22 mouse cellular contexts compared by ENCODE assay signal in the genomic region with DNA sequence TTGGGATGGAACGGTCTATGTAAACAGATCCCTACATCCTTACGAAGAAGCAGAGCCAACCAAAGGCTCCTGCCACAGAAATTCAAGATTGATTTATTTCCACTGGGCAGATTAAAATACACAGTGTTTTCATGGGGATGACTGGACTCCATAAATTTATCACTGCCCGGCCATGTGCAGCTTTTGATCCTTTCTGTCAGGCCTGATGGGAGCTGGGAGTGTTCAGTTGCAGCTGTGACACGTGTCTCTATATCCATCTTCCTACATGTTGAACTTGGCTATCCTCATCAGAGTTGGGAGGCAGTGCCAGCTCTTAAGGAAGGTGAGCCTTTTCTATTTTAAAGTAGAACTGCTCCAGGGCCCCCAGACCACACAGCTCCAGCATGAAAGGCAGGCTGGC.
DNase-seq lines count a peak whose midpoint lies in the region; ATAC-seq and TF ChIP-seq lines count a peak whose summit lies in the region.
"Had no signal": no experiment of that assay in that cellular context is flagged by ENCODE, and none has a peak within 500 bp of the region (broad histone marks: within the 10 kb centered on the region; RNA-seq: fewer than 3 reads in every experiment).

No protein-coding gene starts in this region.

- no peak for DNase-seq in limb, embryonic 10.5 days (ENCODE audit: low spot score)
- DNase-seq in stomach, postnatal 0 days (ENCODE audit: low spot score) = no peak
- no peak for DNase-seq in gastrocnemius, postnatal 4 days (ENCODE audit: low spot score in 2 of 2)
- DNase-seq: adrenal gland, postnatal 14 days; cerebellum, adult 11-12 months; gastrocnemius, postnatal 10 days; left cerebral cortex, postnatal 4 days; right cerebral cortex, postnatal 25 days; thymus, adult 2 months had no signal

- no peak for ATAC-seq in heart, embryonic 15.5 days (replicated peaks; ENCODE audit: insufficient number of reproducible peaks, insufficient read depth, low FRiP score, low read depth)
- ATAC-seq in heart, embryonic 11.5 days (replicated peaks; ENCODE audit: insufficient number of reproducible peaks, low FRiP score, low TSS enrichment) = no peak
- no peak for ATAC-seq in limb, embryonic 12.5 days (ENCODE audit: insufficient number of reproducible peaks, insufficient read depth, low FRiP score, low TSS enrichment, low read depth)
- no peak for ATAC-seq in embryonic facial prominence, embryonic 15.5 days (ENCODE audit: insufficient number of reproducible peaks, low FRiP score, low TSS enrichment, low read depth)
- no peak for ATAC-seq in stomach, postnatal 0 days (ENCODE audit: low FRiP score, low TSS enrichment)
- ATAC-seq: activated CD4-positive, CD25-positive, alpha-beta regulatory T cell, adult 4 months; intestine, embryonic 15.5 days; Patski had no signal

- H3K9me3 ChIP-seq in heart, embryonic 15.5 days (replicated peaks) = no peaks in the 10 kb centered on the region
- H3K9me3 ChIP-seq in heart, embryonic 11.5 days (replicated peaks; ENCODE audit: control insufficient read depth, low read length) = no peaks in the 10 kb centered on the region
- H3K9me3 ChIP-seq in limb, embryonic 12.5 days = no peaks in the 10 kb centered on the region
- no peaks in the 10 kb centered on the region for H3K9me3 ChIP-seq in limb, embryonic 10.5 days (replicated peaks)
- H3K9me3 ChIP-seq in embryonic facial prominence, embryonic 15.5 days (replicated peaks) = no peaks in the 10 kb centered on the region
- H3K9me3 ChIP-seq in stomach, postnatal 0 days (ENCODE audit: control insufficient read depth, low read length) = no peaks in the 10 kb centered on the region
- H3K9me3 ChIP-seq: hindbrain, embryonic 12.5 days; intestine, embryonic 15.5 days; liver, embryonic 15.5 days; midbrain, embryonic 12.5 days; neural tube, embryonic 15.5 days had no signal

- no peak for TF ChIP-seq EP300 in stomach, postnatal 0 days (optimal IDR thresholded peaks at IDR 0.05)

- H3K27ac ChIP-seq in heart, embryonic 15.5 days = peak overlapping the region; percentile 42; the same call in 1 of the 2 replicates
- no peak overlapping the region for H3K27ac ChIP-seq in heart, embryonic 11.5 days (ENCODE audit: low read depth, low read length)
- H3K27ac ChIP-seq in limb, embryonic 12.5 days = peak overlapping the region; percentile 85
- no peak overlapping the region for H3K27ac ChIP-seq in limb, embryonic 10.5 days
- peak overlapping the region; percentile 55 for H3K27ac ChIP-seq in embryonic facial prominence, embryonic 15.5 days (replicated peaks)
- H3K27ac ChIP-seq in stomach, postnatal 0 days (replicated peaks) = peak overlapping the region; percentile 66; the same call in 1 of the 2 replicates
- H3K27ac ChIP-seq: hindbrain, embryonic 12.5 days; intestine, embryonic 15.5 days; liver, embryonic 15.5 days; macrophage; midbrain, embryonic 12.5 days; neural tube, embryonic 15.5 days had no signal

- H3K4me2 ChIP-seq in heart, embryonic 15.5 days = no peak overlapping the region
- H3K4me2 ChIP-seq in heart, embryonic 11.5 days = no peak overlapping the region
- H3K4me2 ChIP-seq in limb, embryonic 12.5 days = no peak overlapping the region
- H3K4me2 ChIP-seq in embryonic facial prominence, embryonic 15.5 days (replicated peaks) = no peak overlapping the region
- H3K4me2 ChIP-seq in stomach, postnatal 0 days (replicated peaks; ENCODE audit: low read depth) = no peak overlapping the region
- H3K4me2 ChIP-seq: hindbrain, embryonic 12.5 days; intestine, embryonic 15.5 days; liver, embryonic 15.5 days; midbrain, embryonic 12.5 days; neural tube, embryonic 15.5 days had no signal

- H3K27me3 ChIP-seq in heart, embryonic 15.5 days = no peaks in the 10 kb centered on the region
- no peaks in the 10 kb centered on the region for H3K27me3 ChIP-seq in heart, embryonic 11.5 days (ENCODE audit: control insufficient read depth, insufficient read depth, low read length)
- H3K27me3 ChIP-seq in limb, embryonic 12.5 days = 0 out of 2 replicates have a peak, but pooled peaks cover 3% of the 10 kb centered on the region
- H3K27me3 ChIP-seq in limb, embryonic 10.5 days (ENCODE audit: low read depth, poor library complexity, severe bottlenecking) = no peaks in the 10 kb centered on the region
- H3K27me3 ChIP-seq in embryonic facial prominence, embryonic 15.5 days = no peaks in the 10 kb centered on the region
- no peaks in the 10 kb centered on the region for H3K27me3 ChIP-seq in stomach, postnatal 0 days (ENCODE audit: control insufficient read depth, insufficient read depth, low read length)
- H3K27me3 ChIP-seq: hindbrain, embryonic 12.5 days; intestine, embryonic 15.5 days; liver, embryonic 15.5 days; midbrain, embryonic 12.5 days; neural tube, embryonic 15.5 days; Patski had no signal

- no peaks in the 10 kb centered on the region for H3K36me3 ChIP-seq in heart, embryonic 15.5 days
- H3K36me3 ChIP-seq in heart, embryonic 11.5 days (ENCODE audit: control insufficient read depth, insufficient read depth, low read length) = no peaks in the 10 kb centered on the region
- no peaks in the 10 kb centered on the region for H3K36me3 ChIP-seq in limb, embryonic 12.5 days
- no peaks in the 10 kb centered on the region for H3K36me3 ChIP-seq in limb, embryonic 10.5 days
- no peaks in the 10 kb centered on the region for H3K36me3 ChIP-seq in embryonic facial prominence, embryonic 15.5 days
- no peaks in the 10 kb centered on the region for H3K36me3 ChIP-seq in stomach, postnatal 0 days (ENCODE audit: control insufficient read depth, insufficient read depth, low read length)
- H3K36me3 ChIP-seq: hindbrain, embryonic 12.5 days; intestine, embryonic 15.5 days; liver, embryonic 15.5 days; midbrain, embryonic 12.5 days; neural tube, embryonic 15.5 days had no signal

- no peak overlapping the region for H3K4me3 ChIP-seq in heart, embryonic 15.5 days
- H3K4me3 ChIP-seq in heart, embryonic 11.5 days (ENCODE audit: low read depth, low read length) = no peak overlapping the region
- H3K4me3 ChIP-seq in limb, embryonic 12.5 days (replicated peaks) = no peak overlapping the region
- H3K4me3 ChIP-seq in limb, embryonic 10.5 days = no peak overlapping the region
- no peak overlapping the region for H3K4me3 ChIP-seq in embryonic facial prominence, embryonic 15.5 days (replicated peaks)
- no peak overlapping the region for H3K4me3 ChIP-seq in stomach, postnatal 0 days (ENCODE audit: low read depth, low read length)
- H3K4me3 ChIP-seq: hindbrain, embryonic 12.5 days; intestine, embryonic 15.5 days; liver, embryonic 15.5 days; midbrain, embryonic 12.5 days; myocyte; neural tube, embryonic 15.5 days had no signal

- 57% methylated on average over 4 of the region's 4 CpGs for WGBS in heart, embryonic 15.5 days
- 64% methylated on average over 4 of the region's 4 CpGs for WGBS in heart, embryonic 11.5 days (ENCODE audit: insufficient replicate concordance)
- WGBS in limb, embryonic 12.5 days = 52% methylated on average over 4 of the region's 4 CpGs
- 63% methylated on average over 4 of the region's 4 CpGs for WGBS in limb, embryonic 10.5 days
- WGBS in embryonic facial prominence, embryonic 15.5 days = 65% methylated on average over 4 of the region's 4 CpGs
- 51% methylated on average over 4 of the region's 4 CpGs for whole genome bisulfite sequencing in stomach, postnatal 0 days

- peaks cover 4% of the 10 kb centered on the region; the same call in 1 of the 2 replicates for H3K4me1 ChIP-seq in heart, embryonic 15.5 days (replicated peaks)
- H3K4me1 ChIP-seq in heart, embryonic 11.5 days (ENCODE audit: control insufficient read depth, insufficient read depth, low read length) = no peaks in the 10 kb centered on the region
- H3K4me1 ChIP-seq in limb, embryonic 12.5 days (replicated peaks) = 0 out of 2 replicates have a peak, but pooled peaks cover 9% of the 10 kb centered on the region
- H3K4me1 ChIP-seq in limb, embryonic 10.5 days = 0 out of 2 replicates have a peak, but pooled peaks cover 7% of the 10 kb centered on the region
- 0 out of 2 replicates have a peak, but pooled peaks cover 2% of the 10 kb centered on the region for H3K4me1 ChIP-seq in embryonic facial prominence, embryonic 15.5 days
- no peaks in the 10 kb centered on the region for H3K4me1 ChIP-seq in stomach, postnatal 0 days (replicated peaks; ENCODE audit: control insufficient read depth, insufficient read depth)
- H3K4me1 ChIP-seq: hindbrain, embryonic 12.5 days; intestine, embryonic 15.5 days; liver, embryonic 15.5 days; midbrain, embryonic 12.5 days; neural tube, embryonic 15.5 days had no signal

- H3K9ac ChIP-seq in heart, embryonic 15.5 days = no peak overlapping the region
- H3K9ac ChIP-seq in heart, embryonic 11.5 days (ENCODE audit: low read depth, low read length) = no peak overlapping the region
- H3K9ac ChIP-seq in limb, embryonic 12.5 days (replicated peaks) = no peak overlapping the region
- no peak overlapping the region for H3K9ac ChIP-seq in embryonic facial prominence, embryonic 15.5 days
- H3K9ac ChIP-seq in stomach, postnatal 0 days (ENCODE audit: low read length) = no peak overlapping the region
- H3K9ac ChIP-seq: hindbrain, embryonic 12.5 days; intestine, embryonic 15.5 days; liver, embryonic 15.5 days; midbrain, embryonic 12.5 days; neural tube, embryonic 15.5 days had no signal

- no peak for TF ChIP-seq CTCF in stomach, postnatal 0 days (IDR thresholded peaks at IDR 0.05; ENCODE audit: low read depth)

Comparison
In these comparisons a context has a peak if more than half of its experiments do, and no peak if none do; other contexts are left out.
1. H3K27ac ChIP-seq: peak in heart, embryonic 15.5 days (single experiment), limb, embryonic 12.5 days (single experiment), embryonic facial prominence, embryonic 15.5 days (single experiment) and stomach, postnatal 0 days (single experiment); none in heart, embryonic 11.5 days (single experiment) and limb, embryonic 10.5 days (single experiment).